Mouse (Mus musculus): Measurements from ENCODE around the gene Nin. TPM values are rescaled to one million over a fixed set of nuclear protein-coding genes. Genes with fewer than 3 reads are reported as not detected.
"Not testable (repeated sequence)": the region's sequence is repeated elsewhere in the genome, so short reads cannot be mapped to it uniquely, and the experiment has no call there.

The Nin gene
- total and polyA plus RNA-seq, 3 experiments, result 48.4 to 49.1 TPM; not detected in 1

DNA sequence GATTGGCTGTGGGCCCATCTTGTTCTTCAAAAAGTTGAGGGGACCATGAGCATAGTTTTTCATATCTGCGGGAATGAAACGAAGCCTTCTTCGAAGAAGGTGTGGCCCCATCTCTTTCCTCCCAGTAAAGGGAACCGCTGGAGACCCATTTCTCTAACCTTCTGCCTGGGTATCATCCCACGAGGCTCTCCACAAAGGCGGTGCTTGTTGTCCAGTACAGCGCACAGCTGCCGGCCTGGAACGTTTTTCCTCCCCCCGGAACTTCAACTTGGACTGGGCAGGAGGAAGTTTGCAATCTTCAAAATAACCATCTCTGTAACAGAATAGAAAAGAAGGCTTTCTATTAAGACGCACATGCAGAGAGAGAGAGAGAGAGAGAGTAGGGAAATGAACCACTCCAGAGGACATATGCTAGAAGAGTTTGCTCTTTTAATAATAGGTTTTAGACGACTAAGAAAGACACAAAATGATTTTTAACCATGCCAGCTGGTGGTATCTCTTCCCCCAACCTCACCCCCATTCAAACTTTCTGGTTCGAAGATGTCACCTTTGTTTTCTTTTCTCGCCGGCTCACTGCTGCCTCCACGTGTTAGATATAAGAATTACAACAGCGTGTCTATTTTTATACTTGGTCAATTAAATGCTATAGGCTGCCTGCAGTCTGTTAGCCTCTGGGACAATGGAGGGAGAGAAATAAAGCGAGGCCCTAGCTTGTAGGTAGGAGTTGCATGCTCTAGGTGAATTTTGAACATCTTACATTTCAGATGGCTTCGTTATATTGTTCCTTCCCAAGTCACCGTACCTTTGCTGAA lies 31.3 kb upstream of the Nin start (continued):
- TF ChIP-seq TAL1 (IDR thresholded peaks at IDR 0.05; ENCODE audit: low read length), result no peak
- peak; percentile 52; the same call in 1 of the 2 replicates for TF ChIP-seq MAX (IDR thresholded peaks at IDR 0.05; ENCODE audit: low read length)
- TF ChIP-seq ZNF384 (IDR thresholded peaks at IDR 0.05; ENCODE audit: low read depth, low read length), result no peak
- no peak for TF ChIP-seq ETS1 (IDR thresholded peaks at IDR 0.05; ENCODE audit: low read depth, low read length)
- TF ChIP-seq RCOR1 (IDR thresholded peaks at IDR 0.05; ENCODE audit: low read depth, low read length), result no peak
- no peak for TF ChIP-seq EP300 (IDR thresholded peaks at IDR 0.05; ENCODE audit: low read depth in 1 of 2, low read length in 2 of 2)
- no peak for TF ChIP-seq MEF2A (IDR thresholded peaks at IDR 0.05; ENCODE audit: extremely low read depth, insufficient replicate concordance, low read depth, low read length, poor library complexity, severe bottlenecking)
- TF ChIP-seq SMC3 (IDR thresholded peaks at IDR 0.05; ENCODE audit: low read depth, low read length), result peak; percentile 94
- no peak for TF ChIP-seq MAFK (IDR thresholded peaks at IDR 0.05; ENCODE audit: borderline replicate concordance, low read depth, low read length)
- no peak for TF ChIP-seq BHLHE40 (IDR thresholded peaks at IDR 0.05; ENCODE audit: borderline replicate concordance, low read depth, low read length)
- TF ChIP-seq SIN3A (IDR thresholded peaks at IDR 0.05; ENCODE audit: low read length), result peak; percentile 53
- TF ChIP-seq POLR2AphosphoS5 (IDR thresholded peaks at IDR 0.05; ENCODE audit: borderline replicate concordance, low read depth, low read length), result no peak
- TF ChIP-seq MYC (IDR thresholded peaks at IDR 0.05; ENCODE audit: low read depth, low read length), result 0 out of 2 replicates have a peak, but pooled peaks have one; percentile 46
- no peak for TF ChIP-seq MAZ (IDR thresholded peaks at IDR 0.05; ENCODE audit: low read depth, low read length)
- no peak for TF ChIP-seq NELFE (IDR thresholded peaks at IDR 0.05; ENCODE audit: low read depth, low read length)
- TF ChIP-seq NRF1 (IDR thresholded peaks at IDR 0.05; ENCODE audit: insufficient read depth, low read depth, low read length, poor library complexity, severe bottlenecking), result no peak
- no peak for TF ChIP-seq GATA1 (IDR thresholded peaks at IDR 0.05; ENCODE audit: low read depth, low read length)
- TF ChIP-seq CHD2 (IDR thresholded peaks at IDR 0.05; ENCODE audit: low read length), result no peak
- no peak for TF ChIP-seq MYB (IDR thresholded peaks at IDR 0.05; ENCODE audit: low read depth, low read length)
- no peak for TF ChIP-seq ZKSCAN1 (IDR thresholded peaks at IDR 0.05; ENCODE audit: low read depth, low read length)
- TF ChIP-seq CTCF (IDR thresholded peaks at IDR 0.05 in 2 of 3, conservative IDR thresholded peaks at IDR 0.05 in 1 of 3; ENCODE audit: control insufficient read depth in 1 of 3, insufficient read depth in 1 of 3, low read depth in 2 of 3, low read length in 3 of 3, poor library complexity in 1 of 3, severe bottlenecking in 1 of 3), result peak; percentile 43 to 90 (median 90)

GRCm38 (mm10) chr12:70144106-70144587 lies 30.6 kb upstream of the Nin start:
- peaks cover 0 to 12% of the 10 kb centered on the region in 2 experiments; a peak in 2 of 4 replicates for H3K36me3 ChIP-seq (ENCODE audit: control insufficient read depth in 1 of 2, insufficient read depth in 2 of 2, low read length in 2 of 2)
- H3K27ac ChIP-seq (ENCODE audit: control insufficient read depth, low read depth, low read length); H3K9me3 ChIP-seq (replicated peaks; ENCODE audit: insufficient read depth, low read length); H3K79me2 ChIP-seq (ENCODE audit: control insufficient read depth, insufficient read depth, low read length, poor library complexity); H3K4me3 ChIP-seq (ENCODE audit: control insufficient read depth in 1 of 2, insufficient read depth in 1 of 2, low read depth in 2 of 2, low read length in 2 of 2); DNase-seq (ENCODE audit: low read depth, low spot score); H3K27me3 ChIP-seq (ENCODE audit: control insufficient read depth in 1 of 2, insufficient read depth in 2 of 2, low read length in 2 of 2); H3K9ac ChIP-seq (ENCODE audit: control insufficient read depth, low read depth, low read length, poor library complexity, severe bottlenecking): not testable (repeated sequence)
- peaks cover 13 to 22% of the 10 kb centered on the region in 2 experiments for H3K4me1 ChIP-seq (ENCODE audit: control insufficient read depth in 1 of 2, insufficient read depth in 2 of 2, low read length in 2 of 2)

All from MEL (cell line).